Mouse (Mus musculus): ENCODE data around the gene C77080.
"Not testable (repeated sequence)": the region's sequence is repeated elsewhere in the genome, so short reads cannot be mapped to it uniquely, and the experiment has no call there.

The C77080 gene

DNA sequence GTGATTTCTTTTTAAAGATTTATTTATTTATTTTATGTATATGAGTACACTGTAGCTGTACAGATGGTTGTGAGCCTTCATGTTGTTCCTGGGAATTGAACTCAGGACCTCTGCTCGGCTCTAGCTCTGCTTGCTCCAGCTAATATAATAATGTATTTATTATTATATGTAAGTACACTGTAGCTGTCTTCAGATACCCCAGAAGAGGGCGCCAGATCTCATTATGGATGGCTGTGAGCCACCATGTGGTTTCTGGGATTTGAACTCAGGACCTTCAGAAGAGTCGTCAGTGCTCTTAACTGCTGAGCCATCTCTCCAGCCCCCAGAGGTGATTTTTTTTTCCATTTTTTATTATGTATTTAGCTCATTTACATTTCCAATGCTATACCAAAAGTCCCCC is 48.7 kb downstream of the C77080 start:
- not testable (repeated sequence) for DNase-seq

- no peak for DNase-seq
Observed at GRCm38 (mm10) chr4:129211461-129211860, 49.7 kb downstream of the C77080 start.

GRCm38 (mm10) chr4:129209504-129209903 is 51.7 kb downstream of the C77080 start:
- DNase-seq: no peak

- DNase-seq: no peak
Observed at GRCm38 (mm10) chr4:129206792-129207191, 54.4 kb downstream of the C77080 start.

- peak; percentile 43 for DNase-seq
Observed at GRCm38 (mm10) chr4:129204655-129205054, 56.5 kb downstream of the C77080 start.

DNA sequence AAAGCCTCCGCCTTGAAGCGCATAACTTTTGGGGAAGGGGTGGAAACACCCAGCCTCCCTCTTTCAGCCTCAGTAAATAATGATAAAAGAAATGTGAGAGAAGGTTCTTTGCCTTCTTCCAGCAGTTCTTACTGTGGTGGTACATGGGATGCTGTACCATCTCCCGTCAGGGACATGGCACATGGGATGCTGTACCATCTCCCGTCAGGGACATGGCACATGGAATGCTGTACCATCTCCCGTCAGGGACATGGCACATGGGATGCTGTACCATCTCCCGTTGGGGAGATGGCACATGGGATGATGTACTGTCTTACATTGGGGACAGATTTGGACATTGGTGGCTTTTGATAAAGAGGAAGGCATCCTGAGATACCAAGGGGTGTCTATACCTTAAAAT is 63.7 kb downstream of the C77080 start:
- DNase-seq: no peak

- no peak for DNase-seq
Observed at GRCm38 (mm10) chr4:129194280-129194679, 66.9 kb downstream of the C77080 start.

GRCm38 (mm10) chr4:129191691-129192090 is 69.5 kb downstream of the C77080 start:
- DNase-seq: no peak

GRCm38 (mm10) chr4:129190538-129190937 is 70.7 kb downstream of the C77080 start:
- DNase-seq: no peak

DNA sequence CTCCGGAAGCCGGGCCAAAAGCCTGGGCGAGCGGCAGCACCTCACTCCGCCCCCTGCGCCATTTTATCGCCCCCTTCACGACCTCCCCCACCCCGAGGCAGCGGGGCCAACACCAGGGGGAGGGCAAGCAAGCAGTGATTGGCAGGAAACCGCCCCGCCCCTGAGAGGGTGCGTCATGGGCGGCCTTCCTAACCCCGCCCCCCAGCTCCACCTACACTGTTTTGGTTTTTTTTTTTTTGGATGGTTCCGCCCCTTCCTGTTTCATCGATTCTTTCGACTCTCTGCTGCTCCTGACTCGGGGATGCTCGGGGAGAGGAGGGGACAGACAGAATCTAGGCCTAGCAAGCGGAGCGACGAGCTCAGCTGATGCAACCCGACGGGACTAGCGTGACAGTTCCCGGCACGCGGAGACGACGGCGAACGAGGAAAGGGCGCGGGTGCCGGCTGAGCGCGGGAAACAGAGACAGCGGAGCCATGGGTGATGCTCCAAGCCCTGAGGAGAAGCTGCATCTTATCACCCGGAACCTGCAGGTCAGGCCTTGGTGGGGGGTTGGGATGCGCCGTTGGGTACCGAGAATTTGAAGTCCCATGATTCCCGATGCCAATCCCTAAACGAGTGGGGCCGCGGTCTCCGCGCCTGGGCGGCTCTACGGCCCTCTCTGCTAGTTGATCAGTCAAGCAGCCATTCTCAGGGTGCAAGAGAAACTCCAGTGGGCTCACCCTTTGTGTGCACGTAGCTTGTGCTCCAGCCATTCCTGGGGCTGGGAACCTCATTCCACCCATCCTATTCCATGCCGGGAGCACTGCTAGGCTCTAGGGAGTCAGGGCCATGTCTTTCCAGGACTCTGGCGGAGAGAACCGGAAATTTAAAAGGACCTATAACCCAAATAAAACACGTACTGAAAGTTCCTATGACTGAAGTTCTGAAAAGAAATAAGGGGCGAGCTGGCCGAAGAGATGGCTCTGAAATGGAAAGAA is 71.4 kb downstream of the C77080 start, which contains the start of the genes S100pbp and Yars:
Gene S100pbp, minus strand, starts transcription at position 186 of the 978 bp plus-strand sequence.
Gene Yars, plus strand, starts transcription at position 219 of the 978 bp plus-strand sequence.
- peak; percentile 96 for DNase-seq

DNA sequence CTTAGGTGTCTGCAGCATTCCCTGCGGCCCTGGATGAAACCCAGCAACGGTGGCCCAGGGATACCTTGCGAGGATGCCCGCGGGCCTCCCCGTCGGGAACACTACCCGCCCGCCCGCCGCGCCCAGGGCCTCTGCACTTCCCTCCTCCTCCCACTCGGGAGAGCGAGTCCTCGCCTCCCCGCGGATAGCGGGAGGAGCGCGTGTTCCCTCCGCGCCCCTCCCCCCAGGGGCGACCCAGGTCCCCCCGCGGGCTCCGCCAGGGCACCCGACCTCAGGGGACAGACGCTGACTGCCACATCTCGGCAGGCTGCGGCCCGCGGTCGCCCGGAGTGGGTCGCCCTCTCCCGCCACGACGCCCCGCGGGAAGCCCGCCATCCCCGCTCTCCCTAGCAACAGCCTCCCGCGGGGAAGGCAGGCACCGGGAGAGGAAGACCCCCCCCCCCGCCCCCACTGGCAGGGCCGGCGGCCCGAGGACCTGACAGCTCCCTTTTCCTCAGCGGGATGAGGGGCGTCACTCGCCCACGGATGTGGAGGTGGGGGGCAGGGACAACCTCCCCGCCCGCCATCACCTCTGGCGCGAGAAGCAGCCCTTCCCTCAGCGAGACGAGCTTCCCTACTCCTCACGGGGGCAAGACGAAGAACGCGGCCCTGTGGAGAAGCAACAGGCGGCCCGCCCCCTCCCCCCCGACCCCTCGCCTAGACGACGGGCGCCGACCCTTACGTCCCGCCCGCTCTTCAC is 72.2 kb downstream of the C77080 start:
- peak; percentile 66 for DNase-seq

- peak; percentile 23 for DNase-seq
Observed at GRCm38 (mm10) chr4:129188041-129188659, 73.1 kb downstream of the C77080 start.

DNA sequence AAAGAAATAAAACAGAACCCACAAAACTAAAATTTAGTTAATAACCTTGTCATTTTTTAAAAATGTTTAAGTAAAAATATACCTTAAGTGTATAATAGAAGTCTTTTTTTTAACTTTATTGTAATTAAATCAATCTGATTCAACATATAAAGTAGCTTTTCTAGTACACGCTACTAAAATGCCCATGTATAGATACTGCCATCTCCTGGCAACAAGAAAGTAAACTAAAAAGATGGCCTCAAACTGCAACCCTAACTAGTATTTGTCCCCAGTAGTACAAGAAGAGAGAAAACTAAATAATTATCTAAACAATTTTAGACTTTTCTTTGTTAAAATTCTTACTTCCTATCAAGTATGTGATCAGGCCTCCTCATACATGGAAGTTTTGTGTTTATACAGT is 81.6 kb downstream of the C77080 start:
- no peak for DNase-seq

DNA sequence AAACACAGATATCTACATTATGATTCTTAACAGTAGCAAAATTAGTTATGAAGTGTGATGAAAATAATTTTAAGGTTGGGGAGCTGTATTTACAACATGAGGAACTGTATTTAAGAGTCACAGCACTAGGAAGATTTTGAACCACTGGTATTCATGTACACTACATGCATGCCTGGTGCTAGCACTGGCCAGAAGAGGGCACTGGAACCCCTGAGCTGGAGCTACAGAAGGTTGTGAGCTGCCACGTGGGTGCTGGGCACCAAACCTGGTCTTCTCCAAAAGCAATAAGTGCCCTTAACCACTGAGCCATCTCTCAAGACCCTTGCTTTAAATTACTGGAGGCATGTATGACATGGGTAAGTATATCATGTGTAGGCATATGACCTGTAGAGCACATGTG is 88.7 kb downstream of the C77080 start:
- DNase-seq: no peak

Data from right cerebral cortex, adult 18-20 months (tissue).